Mouse (Mus musculus): ENCODE results near the gene Gsto2.

The Gsto2 gene

DNA sequence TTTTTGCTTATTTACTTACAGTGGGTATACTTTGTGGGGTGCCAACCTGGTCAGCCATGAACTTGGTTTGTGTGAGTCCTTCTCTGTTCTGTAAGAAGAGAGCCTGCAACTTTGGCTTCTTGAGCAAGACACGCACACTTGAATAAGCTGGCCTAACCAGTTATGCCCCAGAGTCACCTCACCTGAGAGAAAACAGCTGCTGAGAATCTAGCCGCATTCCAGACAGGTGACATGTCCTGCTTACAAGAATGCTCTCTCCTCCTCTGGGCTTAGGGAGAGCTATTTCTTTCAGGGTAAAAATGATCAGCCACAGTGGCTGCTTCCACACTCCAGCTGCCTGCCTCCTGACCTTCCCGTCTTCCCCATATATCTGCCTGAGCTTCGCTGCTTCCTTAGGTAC, 63.7 kb downstream of the Gsto2 start:
- no peak for DNase-seq

DNA sequence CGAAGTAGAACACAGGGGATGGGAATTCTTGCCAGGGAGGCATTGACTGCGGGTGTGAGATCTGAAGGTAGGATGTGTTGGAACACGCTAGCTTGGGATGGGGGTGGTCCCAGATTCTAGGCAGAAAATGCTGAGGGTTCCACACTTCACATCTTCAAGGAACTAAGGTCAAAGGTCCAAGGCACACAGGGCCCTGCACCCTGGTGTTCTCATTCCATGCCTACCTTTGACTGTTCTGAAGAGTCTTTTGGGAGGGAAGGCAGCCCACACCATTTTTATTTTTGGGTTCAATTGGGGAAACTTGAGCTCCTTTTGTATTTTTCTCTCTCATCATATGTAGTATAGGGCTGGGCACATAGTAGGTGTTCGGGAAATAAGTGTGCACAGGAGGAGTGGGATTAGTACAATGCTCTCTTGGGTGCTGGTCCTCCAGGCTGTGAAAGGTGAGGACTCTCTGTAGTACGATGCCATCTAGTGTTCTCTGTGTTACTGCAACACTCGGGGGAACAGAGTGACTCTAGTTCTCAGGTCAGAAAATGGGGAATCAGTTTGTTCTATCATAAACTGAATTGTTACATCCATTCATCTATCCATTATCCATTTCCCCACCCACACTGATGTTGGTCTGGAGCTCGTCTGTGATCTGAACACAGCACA, 66.8 kb downstream of the Gsto2 start:
- DNase-seq = peak in 1 of 2 experiments; percentile 7

DNA sequence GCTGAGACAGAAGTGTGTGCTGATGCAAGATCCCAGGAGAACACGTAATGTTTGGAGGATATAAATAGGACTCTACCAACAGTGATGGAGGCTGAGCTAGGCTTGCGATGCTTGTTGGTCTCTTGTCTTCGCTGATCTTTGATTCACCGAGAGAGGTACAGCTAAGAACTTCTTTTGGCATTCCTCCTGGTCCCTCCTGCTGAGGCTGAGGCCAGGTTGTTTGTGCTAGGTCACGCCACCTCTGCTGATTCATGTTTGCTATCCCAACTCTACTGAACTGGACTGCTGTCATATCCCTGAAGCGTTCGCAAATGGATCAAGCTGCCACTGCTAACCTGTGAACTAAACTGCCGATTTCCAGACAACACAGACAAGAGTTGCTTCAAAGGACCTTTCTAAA, 68.8 kb downstream of the Gsto2 start:
- no peak for DNase-seq

DNA sequence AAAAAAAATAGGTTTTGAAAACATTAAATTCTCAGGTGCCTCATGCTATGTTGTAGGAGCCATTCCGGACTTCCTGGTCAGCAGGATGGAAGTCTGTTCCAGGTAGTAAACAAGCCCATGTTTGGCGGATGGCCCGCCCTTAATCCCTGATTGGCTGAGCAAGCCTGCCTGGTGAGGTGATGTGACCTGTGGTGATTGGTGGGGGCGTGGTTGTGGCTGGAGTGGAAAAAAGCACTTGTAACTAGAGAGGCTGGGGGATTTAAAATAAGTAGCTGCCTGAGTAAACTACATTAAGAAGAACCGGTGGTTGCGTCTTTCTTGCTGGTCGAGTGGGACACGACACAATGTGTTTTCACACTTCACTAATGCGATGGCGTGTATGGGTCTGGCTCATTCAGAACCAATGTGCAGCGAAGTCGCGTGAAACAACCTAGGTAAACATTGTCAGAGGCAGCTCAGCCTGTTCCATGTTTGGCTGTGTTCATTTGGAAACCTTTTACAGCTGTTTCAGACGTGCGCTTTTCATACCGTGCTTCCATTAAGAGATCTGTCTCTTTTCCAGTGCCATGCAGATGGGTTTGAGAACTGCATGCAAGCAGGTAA, 69.4 kb downstream of the Gsto2 start:
- no peak for DNase-seq

DNA sequence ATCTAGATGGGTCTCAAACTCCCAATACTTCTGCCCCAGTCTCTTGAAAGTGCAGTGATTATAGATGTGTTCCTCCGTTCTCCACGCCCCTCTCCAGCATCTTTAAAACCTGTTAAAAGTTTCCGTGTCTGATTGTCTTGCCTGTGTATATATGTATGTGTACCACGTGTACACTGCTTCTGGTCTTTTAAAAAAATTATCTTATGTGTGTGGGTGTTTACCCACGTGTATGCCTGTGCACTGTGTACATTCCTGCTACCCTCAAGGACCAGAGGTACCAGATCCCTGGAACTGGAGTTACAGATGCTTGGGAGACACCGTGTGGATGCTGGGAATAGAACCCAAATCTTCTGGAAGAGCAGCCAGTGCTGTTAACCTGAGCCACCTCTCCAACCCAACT, 70.2 kb downstream of the Gsto2 start:
- no peak for DNase-seq
